Mouse (Mus musculus) gastrocnemius, adult 18-20 months (tissue): Measurements from ENCODE around the gene Trmt11. TPM values are rescaled to one million over a fixed set of nuclear protein-coding genes. Genes with fewer than 3 reads are reported as not detected.
"Not testable (repeated sequence)": the region's sequence is repeated elsewhere in the genome, so short reads cannot be mapped to it uniquely, and the experiment has no call there.

Experiments used
- DNase-seq: peaks from one replicate; pipeline ENCODE4 v3.0.0; 2021; ENCODE audit warnings: low spot score
- total RNA-seq, 2 experiments: library from RNA; stranded (reverse); gene quantifications; 2 replicates each; pipeline ENCODE4 v1.2.3; 2021

Gene Trmt11
- total RNA-seq, 2 experiments from 2014 or later = 3.1 to 3.9 TPM

DNA sequence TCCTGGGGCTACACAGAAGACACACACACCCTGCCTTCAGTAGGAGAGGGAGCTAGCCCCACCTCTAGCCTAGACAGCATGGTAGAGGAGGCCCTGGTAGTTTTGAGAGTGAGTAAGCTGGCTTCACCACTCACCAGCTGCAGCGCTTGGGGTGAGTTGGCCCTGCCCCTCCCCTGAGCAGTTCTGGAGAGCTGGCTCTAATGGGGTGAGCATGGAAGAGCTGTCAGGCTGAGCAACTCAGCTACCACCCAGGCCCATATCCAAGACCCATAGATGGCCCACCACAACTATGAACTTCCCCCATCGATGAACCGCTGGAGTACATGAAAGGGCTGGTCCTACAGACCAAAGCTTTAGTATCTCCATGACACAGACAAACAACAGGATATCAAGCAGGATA lies 35.9 kb downstream of the Trmt11 start:
- DNase-seq = no peak

DNA sequence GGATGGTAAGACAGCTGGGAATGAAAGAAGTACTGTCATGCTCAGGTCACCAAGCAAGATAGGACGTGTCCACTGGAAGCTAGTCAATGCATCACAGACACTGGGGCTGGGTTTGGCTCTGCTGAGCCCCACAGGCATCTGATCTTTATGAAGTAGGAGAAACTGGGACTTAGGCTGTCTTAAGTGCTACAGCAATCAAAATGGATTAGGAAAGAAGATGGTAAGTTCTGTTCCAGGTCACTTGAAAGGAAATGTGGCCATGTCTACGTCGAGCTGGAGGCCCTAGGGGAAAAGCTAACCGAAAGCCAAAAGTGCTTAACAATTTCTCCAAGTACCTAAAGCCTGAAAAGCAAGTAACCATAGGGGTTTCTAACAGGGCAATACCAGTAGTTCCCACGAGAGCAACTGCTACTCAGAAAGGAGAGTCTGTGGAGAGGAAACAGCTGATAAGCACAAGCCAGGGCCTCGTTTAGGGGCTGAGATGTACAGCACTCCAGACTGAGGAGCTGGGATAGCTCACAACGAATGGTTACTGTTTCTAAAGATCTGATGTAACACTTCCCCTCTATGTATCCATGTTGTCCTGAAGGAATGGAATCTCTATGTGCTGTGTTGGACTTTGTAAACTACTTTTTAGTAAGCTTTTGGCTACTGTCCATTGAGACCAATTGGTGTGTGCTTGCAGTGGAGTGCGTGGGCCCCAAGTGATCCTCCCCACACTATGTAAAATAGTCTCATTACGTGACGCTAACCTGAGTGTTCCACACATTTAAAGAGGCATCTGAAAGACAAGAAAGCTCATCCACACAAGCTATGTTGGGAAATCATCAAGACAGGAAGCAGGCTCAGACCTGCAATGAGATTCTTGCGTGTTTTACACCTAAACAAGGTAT lies 44.6 kb downstream of the Trmt11 start:
- DNase-seq = no peak

DNA sequence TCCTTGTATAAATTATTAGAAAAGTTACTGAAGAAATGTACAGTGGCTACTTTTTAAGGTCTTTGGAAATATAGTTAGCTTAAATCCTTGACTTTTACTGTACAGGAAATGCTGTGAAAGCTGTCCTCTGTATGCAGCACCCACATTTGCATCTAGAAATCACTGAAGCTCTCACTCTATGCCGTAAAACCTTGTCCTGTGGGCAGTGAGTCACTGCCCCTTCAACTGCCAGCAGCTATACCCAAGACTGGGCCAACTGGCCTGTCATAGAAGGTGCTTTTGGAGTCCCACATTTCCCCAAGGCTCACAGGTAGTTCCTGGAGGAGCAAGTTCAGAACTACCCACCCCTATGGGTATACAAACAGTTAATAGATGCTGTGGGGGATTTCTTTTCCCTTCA lies 48.2 kb downstream of the Trmt11 start:
- DNase-seq = no peak

DNA sequence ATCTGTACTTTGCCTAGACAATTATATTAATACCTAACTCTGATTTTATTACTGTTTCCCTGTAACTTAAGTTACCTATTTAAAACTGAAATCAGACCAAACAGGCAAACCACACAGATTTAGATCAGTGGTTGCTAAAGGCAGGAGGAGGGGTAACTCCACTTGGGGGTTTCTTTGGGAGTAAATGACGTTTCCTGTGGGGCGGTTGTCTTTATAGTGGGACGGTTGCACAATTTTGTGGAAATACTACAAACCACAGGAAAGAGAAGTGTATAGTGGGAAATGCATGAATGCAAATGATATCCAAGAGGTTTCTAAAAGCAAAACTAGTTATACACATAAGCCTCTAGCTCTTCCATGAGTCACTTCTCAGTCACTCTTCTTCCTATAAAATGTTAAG lies 50.6 kb downstream of the Trmt11 start:
- no peak for DNase-seq

DNA sequence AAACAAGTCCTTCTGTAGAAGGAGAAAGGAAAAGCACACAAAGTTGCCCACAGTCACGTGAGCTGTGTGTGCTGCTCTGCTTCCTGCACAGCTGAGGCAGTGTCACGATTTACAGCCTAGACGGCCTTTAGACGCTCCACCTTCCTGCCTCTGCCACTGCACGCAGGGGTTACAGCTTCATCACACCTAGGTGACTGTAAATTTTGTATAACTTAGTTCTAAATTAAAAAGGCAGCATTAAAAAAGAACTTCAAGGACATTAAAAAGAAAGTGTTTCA lies 62.1 kb downstream of the Trmt11 start:
- no peak for DNase-seq

DNA sequence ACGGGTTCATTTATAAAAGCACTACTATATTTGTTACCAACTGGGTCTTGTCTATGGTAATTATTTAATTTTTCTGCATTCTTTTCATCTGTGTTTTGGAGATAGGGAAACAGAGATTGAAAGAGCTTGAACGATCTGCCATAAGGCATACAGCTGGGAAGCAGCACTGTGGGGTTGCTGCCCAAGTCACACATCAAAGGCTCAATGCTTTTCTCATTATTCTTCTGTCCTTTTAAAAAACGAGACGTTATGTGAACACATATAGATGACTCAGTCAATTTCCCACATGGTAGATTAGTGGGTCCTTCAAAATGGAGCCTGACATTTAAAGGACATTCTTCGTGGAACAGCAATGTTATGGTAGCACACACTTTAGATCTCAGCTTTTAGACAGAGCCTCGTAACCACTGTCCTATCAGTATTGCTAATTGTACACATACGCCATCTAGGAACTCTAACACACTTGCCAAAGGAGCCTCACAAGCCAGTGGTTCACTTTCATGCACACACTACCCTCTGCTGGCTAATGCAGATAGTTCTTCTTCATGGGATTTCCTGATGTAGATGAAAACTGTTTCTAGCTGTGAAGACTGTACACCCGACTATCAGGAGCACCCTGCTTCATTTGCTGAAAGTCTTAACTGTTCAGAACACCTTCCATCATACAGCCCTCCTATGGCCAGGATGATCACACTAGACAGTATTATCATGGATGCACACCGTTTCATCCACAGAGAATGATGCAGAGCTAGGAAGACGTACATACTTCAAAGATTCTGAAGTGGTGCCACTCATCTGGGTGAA lies 62.6 kb downstream of the Trmt11 start:
- DNase-seq = no peak

DNA sequence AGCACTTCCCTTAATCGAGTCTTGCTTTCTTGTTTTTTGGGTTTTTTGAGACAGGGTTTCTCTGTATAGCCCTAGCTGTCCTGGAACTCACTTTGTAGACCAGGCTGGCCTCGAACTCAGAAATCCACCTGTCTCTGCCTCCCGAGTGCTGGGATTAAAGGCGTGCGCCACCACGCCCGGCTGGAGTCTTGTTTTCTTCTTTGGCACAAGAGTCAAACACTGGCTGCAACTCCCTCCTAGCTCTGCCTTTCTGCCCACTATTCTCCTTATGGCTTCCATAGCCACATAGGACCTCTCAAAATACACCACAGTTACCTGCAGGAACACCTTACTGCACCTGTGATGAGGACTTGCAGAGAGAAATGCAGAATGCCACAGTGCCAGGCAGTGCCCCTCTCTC lies 64.6 kb downstream of the Trmt11 start:
- DNase-seq = not testable (repeated sequence)

DNA sequence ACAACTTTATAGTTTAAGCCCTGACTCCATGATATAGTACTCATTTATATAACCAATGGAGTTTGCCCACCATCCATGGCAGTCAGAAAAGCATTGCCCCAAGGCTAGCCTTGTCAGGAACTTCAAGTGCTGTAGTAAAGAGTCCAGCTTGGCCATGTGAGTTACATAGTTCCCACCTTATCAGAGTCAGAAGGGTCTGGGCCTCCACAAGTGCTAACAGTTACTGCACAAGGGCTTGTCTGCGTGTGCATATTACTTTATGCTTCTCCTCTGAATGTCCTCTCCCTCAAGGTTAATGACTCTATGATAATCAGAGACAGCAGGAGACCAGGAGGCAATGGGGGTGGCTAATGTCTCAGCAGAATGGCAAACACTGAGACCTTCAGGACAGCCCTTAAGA lies 73.4 kb downstream of the Trmt11 start:
- no peak for DNase-seq

DNA sequence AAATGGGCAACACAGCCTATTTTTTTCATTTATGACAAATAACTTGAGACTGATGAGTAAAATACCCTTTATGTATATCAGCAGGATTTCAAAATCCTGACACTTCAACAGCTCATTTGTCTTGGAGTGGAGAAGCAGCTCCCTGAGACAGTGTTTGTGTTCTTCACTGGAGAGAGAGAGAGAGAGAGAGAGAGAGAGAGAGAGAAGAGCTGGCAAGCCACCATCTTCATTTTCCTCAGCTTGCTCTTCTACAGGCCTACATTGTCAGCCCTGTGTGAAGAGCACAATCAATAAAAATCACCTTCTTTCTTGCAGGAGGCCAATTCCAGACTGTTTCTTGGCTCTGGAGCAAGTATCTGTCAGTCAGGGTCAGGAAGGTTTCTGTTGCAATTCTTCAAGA lies 78.8 kb downstream of the Trmt11 start:
- no peak for DNase-seq

DNA sequence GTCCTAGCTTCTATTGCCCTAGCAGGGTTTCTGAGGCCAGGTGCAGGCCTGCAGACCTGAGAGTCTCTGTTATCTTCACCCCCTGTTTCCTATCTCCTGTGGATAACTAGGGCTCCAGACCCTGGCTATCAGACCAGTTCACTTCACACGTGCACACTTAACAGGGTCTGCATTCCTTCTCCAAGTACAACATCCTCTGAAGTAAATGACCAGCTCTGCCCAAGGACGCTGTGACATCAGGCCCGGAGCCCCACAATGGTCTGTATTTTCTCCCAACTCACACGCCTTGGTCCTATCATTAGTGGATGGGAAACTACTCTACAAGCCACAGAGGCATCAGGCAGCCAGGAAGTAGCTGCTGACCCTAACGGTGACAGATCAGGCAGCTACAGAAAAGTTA lies 81.4 kb downstream of the Trmt11 start:
- no peak for DNase-seq

DNA sequence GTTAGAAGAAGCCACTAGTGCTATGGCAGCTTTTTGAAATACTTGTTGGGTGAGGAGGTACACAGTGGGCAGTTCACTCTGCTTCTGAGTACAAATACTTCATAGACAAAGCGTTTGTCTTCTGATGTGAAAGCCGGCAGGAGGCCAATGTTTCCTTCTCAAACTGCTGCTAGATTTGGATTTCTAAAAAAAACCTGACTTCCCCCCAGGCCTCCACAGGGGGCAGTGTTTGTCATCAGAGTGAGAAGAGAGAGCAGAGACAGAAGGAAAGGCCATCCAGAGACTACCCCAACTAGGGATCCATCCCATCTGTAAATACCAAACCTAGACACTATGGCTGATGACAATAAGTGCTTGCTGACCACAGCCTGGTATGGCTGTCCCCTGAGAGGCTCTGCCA lies 83.3 kb downstream of the Trmt11 start:
- no peak for DNase-seq

DNA sequence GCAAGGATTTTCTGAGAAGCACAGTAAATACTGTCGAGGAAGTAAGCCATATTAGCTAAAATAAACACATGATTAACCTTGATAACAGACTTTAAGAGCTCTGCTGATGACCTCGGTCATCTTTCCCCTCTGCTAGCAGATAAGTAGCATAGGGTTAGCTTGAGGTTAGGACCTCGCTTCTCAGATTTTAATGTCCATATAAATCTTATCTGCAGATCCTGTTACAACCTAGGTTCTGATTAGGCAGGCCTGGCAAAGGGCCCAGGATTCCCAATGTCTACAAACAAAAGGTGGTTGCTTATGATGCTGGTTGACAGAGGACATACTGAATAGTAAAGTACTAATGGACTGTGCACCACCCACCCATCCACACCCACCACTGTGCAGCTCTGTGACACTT lies 83.8 kb downstream of the Trmt11 start:
- no peak for DNase-seq

DNA sequence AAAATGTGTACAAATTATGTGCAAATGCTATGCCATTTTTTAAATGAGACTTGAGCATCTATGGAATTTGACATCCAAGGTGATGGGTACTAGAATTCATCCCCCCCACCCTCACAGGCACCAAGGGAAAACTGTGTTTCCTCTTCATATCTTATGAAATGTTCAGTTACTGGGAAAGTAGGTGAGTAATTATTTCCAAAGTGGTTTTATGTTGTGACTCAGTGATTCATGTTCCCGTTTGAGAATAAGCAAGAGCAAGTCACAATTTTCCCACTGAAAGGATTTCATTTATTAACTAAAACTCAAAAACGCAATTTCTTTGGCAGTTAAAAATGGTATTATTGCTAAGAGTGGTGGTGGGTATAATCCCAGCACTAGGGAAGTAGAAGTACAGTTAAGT lies 95.8 kb downstream of the Trmt11 start:
- no peak for DNase-seq

DNA sequence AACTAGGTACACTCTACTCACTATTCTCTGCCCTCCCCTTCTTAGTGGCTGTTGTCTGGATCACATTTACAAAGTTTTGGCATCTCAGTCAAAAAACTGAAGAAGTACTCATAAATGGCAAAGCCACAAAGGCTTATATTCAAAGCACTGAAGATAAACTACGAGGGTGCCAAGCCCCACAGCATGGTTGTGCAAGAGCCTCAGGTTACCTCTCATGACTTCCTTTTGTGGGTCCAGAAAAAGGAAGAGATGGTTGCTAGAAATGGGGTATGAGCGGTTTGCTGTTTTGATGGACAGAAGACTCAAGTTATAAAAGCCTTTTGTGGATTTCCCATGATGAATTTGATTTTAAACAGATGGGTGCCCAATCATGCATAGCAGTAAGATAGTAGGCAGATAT lies 97.4 kb downstream of the Trmt11 start:
- no peak for DNase-seq

DNA sequence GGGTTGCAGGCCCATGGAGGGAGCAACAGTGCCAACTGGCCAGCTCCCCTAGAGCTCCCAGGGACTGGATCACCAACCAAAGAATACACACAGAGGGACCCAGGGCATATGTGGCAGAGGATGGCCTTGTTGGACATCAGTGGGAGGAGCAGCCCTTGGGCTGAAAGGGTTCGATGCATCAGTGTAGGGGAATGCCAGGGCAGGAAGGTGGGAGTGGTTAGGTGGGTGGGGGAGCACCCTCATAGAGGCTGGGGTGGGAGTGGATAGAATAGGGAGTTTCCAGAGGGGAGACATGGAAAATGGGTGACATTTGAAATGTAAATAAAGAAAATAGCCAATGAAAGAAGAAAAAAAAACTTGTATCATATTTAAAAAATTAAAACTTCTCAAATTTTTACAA lies 97.8 kb downstream of the Trmt11 start:
- DNase-seq = no peak

DNA sequence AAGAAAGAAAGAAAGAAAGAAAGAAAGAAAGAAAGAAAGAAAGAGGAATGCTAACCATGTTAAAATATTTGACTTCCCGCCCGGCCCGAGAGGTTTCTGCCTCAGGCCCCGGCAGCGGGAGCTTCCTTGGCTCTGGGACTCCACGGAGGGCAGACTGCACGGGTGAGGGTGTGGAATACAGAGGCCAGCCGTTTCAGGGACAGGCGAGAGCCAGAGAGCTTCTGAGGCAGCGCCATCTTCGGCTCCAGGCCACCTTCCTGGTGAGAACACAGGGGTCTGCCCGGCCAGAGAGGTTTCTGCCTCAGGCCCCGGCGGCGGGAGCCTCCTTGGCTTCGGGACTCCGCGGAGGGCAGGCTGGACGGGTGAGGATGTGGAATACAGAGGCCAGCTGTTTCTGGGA lies 102.3 kb downstream of the Trmt11 start:
- not testable (repeated sequence) for DNase-seq

Other genes starting within 250 kb of the Trmt11 start
- gene Hint3, start 28.9 kb upstream of the Trmt11 start, total RNA-seq = 10 to 100 TPM; 56.0 to 62.1 TPM
- gene Ncoa7, start 202.6 kb upstream of the Trmt11 start, total RNA-seq = 1 to 10 TPM; 1.2 to 1.6 TPM
- under 1 TPM; 0.50 to 0.74 TPM for gene Hey2, start 242.1 kb upstream of the Trmt11 start, total RNA-seq